Mouse (Mus musculus) myocyte (in vitro differentiated cells): Measurements from ENCODE around the gene Tspan15. TPM values are rescaled to one million over a fixed set of nuclear protein-coding genes. Genes with fewer than 3 reads are reported as not detected.

Source experiments
- H3K27me3 ChIP-seq: one replicate; pipeline ENCODE4 v1.6.1; 2011; ENCODE audit not compliant: control insufficient read depth, insufficient read depth, insufficient read length
- H3K36me3 ChIP-seq: one replicate; pipeline ENCODE4 v1.6.1; 2011; ENCODE audit not compliant: control insufficient read depth, insufficient read depth
- H3K4me2 ChIP-seq: one replicate; pipeline ENCODE4 v1.6.1; 2011; ENCODE audit warnings: low read depth, control low read depth
- H3K4me3 ChIP-seq: one replicate; pipeline ENCODE4 v1.5.1; 2011; ENCODE audit warnings: mild to moderate bottlenecking, control low read depth, moderate library complexity
- H3K79me2 ChIP-seq: one replicate; pipeline ENCODE4 v1.6.1; 2011; ENCODE audit not compliant: control insufficient read depth, insufficient read depth
- H3ac ChIP-seq: one replicate; pipeline ENCODE4 v1.6.1; 2011; ENCODE audit not compliant: control insufficient read depth, insufficient read length
- MAX ChIP-seq: IDR thresholded peaks from one replicate; pipeline ENCODE4 v1.6.1; 2011; ENCODE audit warnings: low read depth, mild to moderate bottlenecking, control low read depth
- MYOD1 ChIP-seq, 3 experiments: IDR thresholded peaks; one replicate each; pipeline ENCODE4 v1.6.1; 2011; ENCODE audit warnings: control low read depth in 2 of 3, low read depth in 2 of 3, mild to moderate bottlenecking in 2 of 3, moderate library complexity in 1 of 3; ENCODE audit not compliant: insufficient read length in 2 of 3, control insufficient read depth in 1 of 3
- MYOG ChIP-seq, 3 experiments: IDR thresholded peaks; one replicate each; pipeline ENCODE4 v1.6.1; 2011; ENCODE audit warnings: control low read depth in 2 of 3, low read depth in 2 of 3, mild to moderate bottlenecking in 2 of 3; ENCODE audit not compliant: insufficient read length in 2 of 3, control insufficient read depth in 1 of 3, insufficient read depth in 1 of 3
- POLR2AphosphoS2 ChIP-seq: IDR thresholded peaks from one replicate; pipeline ENCODE4 v1.6.1; 2011; ENCODE audit warnings: low read depth, control low read depth; ENCODE audit not compliant: insufficient read length
- REST ChIP-seq: IDR thresholded peaks from one replicate; pipeline ENCODE4 v1.6.1; 2011; ENCODE audit warnings: mild to moderate bottlenecking, control low read depth, moderate library complexity; ENCODE audit not compliant: insufficient read depth, insufficient read length
- USF1 ChIP-seq: IDR thresholded peaks from one replicate; pipeline ENCODE4 v1.6.1; 2011; ENCODE audit warnings: low read depth, mild to moderate bottlenecking, control low read depth, moderate library complexity
- polyA plus RNA-seq: library from polyadenylated mRNA; unstranded; fragments of >200 nt; fragmentation: generic; extraction: Trizol; gene quantifications from one replicate; pipeline ENCODE4 v1.2.1, GENCODE M21; 2012; ENCODE audit warnings: missing spikeins

Tspan15 gene
- polyA plus RNA-seq, 1 experiment = 18.7 TPM

GRCm38 (mm10) chr10:62138040-62138439 is 93.0 kb downstream of the Tspan15 start:
- Histone ChIP-seq H3K4me3 (no peak overlapping the region), H3ac (no peak overlapping the region), H3K36me3 (no peaks in the 10 kb centered on the region), H3K27me3 (peaks cover 17% of the 10 kb centered on the region), H3K79me2 (no peaks in the 10 kb centered on the region), H3K4me2 (no peak overlapping the region)
- TF ChIP-seq REST (peak; percentile 71), MYOG (IDR thresholded peaks at IDR 0.05; ENCODE audit: control insufficient read depth in 1 of 3, insufficient read depth in 1 of 3, insufficient read length in 2 of 3, low read depth in 2 of 3) (no peak), MAX (no peak), POLR2AphosphoS2 (no peak)

- peaks cover 26% of the 10 kb centered on the region for H3K27me3 ChIP-seq
- H3K4me2 ChIP-seq = no peak overlapping the region
- TF ChIP-seq REST (no peak), USF1 (no peak), MYOG (IDR thresholded peaks at IDR 0.05; ENCODE audit: control insufficient read depth in 1 of 3, insufficient read depth in 1 of 3, insufficient read length in 2 of 3, low read depth in 2 of 3) (no peak), MYOD1 (IDR thresholded peaks at IDR 0.05; ENCODE audit: control insufficient read depth in 1 of 3, insufficient read length in 2 of 3, low read depth in 2 of 3) (no peak)
- no peaks in the 10 kb centered on the region for H3K36me3 ChIP-seq
- H3ac ChIP-seq = no peak overlapping the region
- H3K4me3 ChIP-seq = no peak overlapping the region
- no peaks in the 10 kb centered on the region for H3K79me2 ChIP-seq
Measured at GRCm38 (mm10) chr10:62137150-62137549, 93.9 kb downstream of the Tspan15 start.

GRCm38 (mm10) chr10:62135696-62136470 is 95.2 kb downstream of the Tspan15 start:
- H3K27me3 ChIP-seq = peaks cover 28% of the 10 kb centered on the region

More at GRCm38 (mm10) chr10:62135696-62136470, 95.2 kb downstream of the Tspan15 start:
- no peak overlapping the region for H3K4me3 ChIP-seq
- H3K4me2 ChIP-seq = no peak overlapping the region
- H3K79me2 ChIP-seq = no peaks in the 10 kb centered on the region
- TF ChIP-seq MAX = no peak
- no peak for TF ChIP-seq MYOG (IDR thresholded peaks at IDR 0.05; ENCODE audit: control insufficient read depth in 1 of 3, insufficient read depth in 1 of 3, insufficient read length in 2 of 3, low read depth in 2 of 3)
- H3ac ChIP-seq = no peak overlapping the region
- no peaks in the 10 kb centered on the region for H3K36me3 ChIP-seq

Other genes with a start within 250 kb of the Tspan15 start
- not detected for gene Neurog3, start 98.2 kb downstream of the Tspan15 start, polyA plus RNA-seq
- 3.3 TPM for gene Fam241b, start 87.3 kb downstream of the Tspan15 start, polyA plus RNA-seq
- gene Tacr2, start 21.2 kb upstream of the Tspan15 start, polyA plus RNA-seq = 0.05 TPM
- gene Hk1, start 148.7 kb upstream of the Tspan15 start, polyA plus RNA-seq = 103 TPM
- 0.02 TPM for gene Hkdc1, start 191.2 kb upstream of the Tspan15 start, polyA plus RNA-seq
- 0.20 TPM for gene 4930507D05Rik, start 218.2 kb upstream of the Tspan15 start, polyA plus RNA-seq
- 30.6 TPM for gene Supv3l1, start 218.5 kb upstream of the Tspan15 start, polyA plus RNA-seq